Mouse (Mus musculus) heart, adult 2 months (tissue): ENCODE measurements around the gene Rnf181.

Experiments
- CTCF ChIP-seq: fragments of 200-600 bp; IDR thresholded peaks from 2 replicates; pipeline ENCODE4 v1.8.1; 2022; ENCODE audit warnings: antibody characterized with exemption, mild to moderate bottlenecking, moderate library complexity
- EP300 ChIP-seq: fragments of 200-500 bp; IDR thresholded peaks from 2 replicates; pipeline ENCODE4 v1.6.1; 2011; ENCODE audit warnings: low read depth, low read length, control low read depth; ENCODE audit not compliant: insufficient read depth
- POLR2A ChIP-seq: fragments of 200-500 bp; IDR thresholded peaks from 2 replicates; pipeline ENCODE4 v1.6.1; 2011; ENCODE audit warnings: mild to moderate bottlenecking, low read depth, low read length, control low read depth; ENCODE audit not compliant: insufficient read depth

DNA sequence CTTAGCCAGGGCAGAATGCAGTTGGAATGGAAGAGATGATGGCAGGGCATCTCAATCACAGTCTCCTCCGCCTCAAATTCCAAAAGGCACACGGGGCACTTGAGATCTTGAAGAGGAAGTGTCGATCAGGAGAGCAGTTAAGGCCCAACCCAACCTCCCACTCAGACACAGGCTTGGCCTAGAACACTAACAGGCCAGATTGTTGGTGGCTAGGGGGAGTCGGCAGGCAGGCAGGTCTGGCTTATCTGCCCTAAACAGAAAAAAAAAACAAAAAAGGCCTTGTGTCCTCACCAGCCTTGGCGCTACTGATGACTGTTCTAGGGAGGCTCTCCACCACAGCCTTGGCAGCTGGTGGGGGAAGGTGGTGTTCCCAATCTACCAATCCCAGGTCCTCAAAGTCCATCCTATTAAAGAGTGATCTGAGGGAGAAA is 5.6 kb downstream of the Rnf181 start:
- no peak for TF ChIP-seq EP300
- no peak for TF ChIP-seq CTCF
- no peak for TF ChIP-seq POLR2A
